Mouse (Mus musculus): Measurements from ENCODE around the gene Prss33.

The Prss33 gene

GRCm38 (mm10) chr17:23785561-23786471, 50.0 kb downstream of the Prss33 start, which contains the start of gene Flywch2:
TSS of gene Flywch2 (minus strand) at chr17:23786081.
- no peak for DNase-seq (ENCODE audit: low read depth)

DNA sequence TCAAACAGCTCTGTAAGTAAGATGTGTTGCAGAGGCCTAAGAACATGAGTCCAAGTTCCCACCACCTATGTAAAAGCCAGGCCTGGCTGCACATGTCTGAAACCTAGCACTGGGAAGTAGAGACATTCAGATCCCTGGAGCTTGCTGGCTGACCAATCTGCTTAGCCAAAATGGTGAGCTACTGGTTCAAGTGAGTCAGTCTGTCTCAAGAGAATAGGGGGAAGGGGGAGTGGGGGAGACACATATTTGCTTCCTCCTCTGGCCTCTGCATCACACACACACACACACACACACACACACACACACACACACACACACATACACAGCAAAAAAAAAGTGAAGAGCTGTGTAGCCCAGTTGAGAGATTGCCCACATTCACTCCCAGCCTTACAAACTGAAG, 52.5 kb downstream of the Prss33 start:
- no peak for DNase-seq (ENCODE audit: low read depth)

All from fibroblast of lung, adult 2 months (primary cell).